Mouse (Mus musculus) embryo, embryonic 10 days (tissue): ENCODE measurements around the gene Trip13.
A peak's percentile ranks its signal among the peaks of the same experiment; 100 is the strongest.

Experiments
- DNase-seq: peaks from one replicate; pipeline ENCODE4 v3.0.0-alpha.2; 2015; ENCODE audit warnings: low spot score

Trip13 gene

GRCm38 (mm10) chr13:73937321-73938176 is at the start of gene Trip13, which contains the start of gene Brd9:
Gene Trip13, minus strand, starts transcription at chr13:73937784.
Gene Brd9, plus strand, starts transcription at chr13:73937811.
- DNase-seq = peak; percentile 94

GRCm38 (mm10) chr13:73976935-73977334 is 39.4 kb upstream of the Trip13 start:
- no peak for DNase-seq

GRCm38 (mm10) chr13:73974523-73974922 is 36.9 kb upstream of the Trip13 start:
- no peak for DNase-seq

- peak; percentile 92 for DNase-seq
Measured at GRCm38 (mm10) chr13:73970545-73971448, 33.2 kb upstream of the Trip13 start.

GRCm38 (mm10) chr13:73963551-73963950 is 26.0 kb upstream of the Trip13 start, which contains the start of gene Zdhhc11:
Gene Zdhhc11, plus strand, starts transcription at chr13:73963851.
- no peak for DNase-seq

GRCm38 (mm10) chr13:73961177-73961576 is 23.6 kb upstream of the Trip13 start:
- no peak for DNase-seq

- no peak for DNase-seq
Measured at GRCm38 (mm10) chr13:73960117-73960652, 22.6 kb upstream of the Trip13 start.

- DNase-seq = no peak
Measured at GRCm38 (mm10) chr13:73955531-73955930, 17.9 kb upstream of the Trip13 start.

- DNase-seq = no peak
Measured at GRCm38 (mm10) chr13:73954666-73955065, 17.1 kb upstream of the Trip13 start.

- DNase-seq = no peak
Measured at GRCm38 (mm10) chr13:73953551-73954130, 16.1 kb upstream of the Trip13 start.

- DNase-seq = no peak
Measured at GRCm38 (mm10) chr13:73944606-73945005, 7.0 kb upstream of the Trip13 start.

GRCm38 (mm10) chr13:73939101-73939500 is 1.5 kb upstream of the Trip13 start:
- no peak for DNase-seq

- no peak for DNase-seq
Measured at GRCm38 (mm10) chr13:73938177-73938560, 585 bp upstream of the Trip13 start.

GRCm38 (mm10) chr13:73936938-73937320 is 655 bp downstream of the Trip13 start:
- peak; percentile 26 for DNase-seq

GRCm38 (mm10) chr13:73932201-73932600 is 5.4 kb downstream of the Trip13 start:
- DNase-seq = no peak

GRCm38 (mm10) chr13:73913066-73913465 is 24.5 kb downstream of the Trip13 start:
- no peak for DNase-seq

- DNase-seq = peak; percentile 77
Measured at GRCm38 (mm10) chr13:73907683-73908412, 29.7 kb downstream of the Trip13 start.

- no peak for DNase-seq
Measured at GRCm38 (mm10) chr13:73907136-73907535, 30.4 kb downstream of the Trip13 start.

GRCm38 (mm10) chr13:73897561-73897960 is 40.0 kb downstream of the Trip13 start:
- no peak for DNase-seq

- DNase-seq = peak; percentile 43
Measured at GRCm38 (mm10) chr13:73892493-73893178, 44.9 kb downstream of the Trip13 start.

GRCm38 (mm10) chr13:73887415-73887874 is 50.1 kb downstream of the Trip13 start:
- DNase-seq = peak; percentile 73
